Mouse (Mus musculus): ENCODE results near the gene Gpr87.
A peak's percentile ranks its signal among the peaks of the same experiment; 100 is the strongest.

Gpr87 gene

GRCm38 (mm10) chr3:59194938-59195337 lies at the start of gene Gpr87:
TSS of gene Gpr87 (minus strand) at chr3:59195104.
- DNase-seq: no peak

DNA sequence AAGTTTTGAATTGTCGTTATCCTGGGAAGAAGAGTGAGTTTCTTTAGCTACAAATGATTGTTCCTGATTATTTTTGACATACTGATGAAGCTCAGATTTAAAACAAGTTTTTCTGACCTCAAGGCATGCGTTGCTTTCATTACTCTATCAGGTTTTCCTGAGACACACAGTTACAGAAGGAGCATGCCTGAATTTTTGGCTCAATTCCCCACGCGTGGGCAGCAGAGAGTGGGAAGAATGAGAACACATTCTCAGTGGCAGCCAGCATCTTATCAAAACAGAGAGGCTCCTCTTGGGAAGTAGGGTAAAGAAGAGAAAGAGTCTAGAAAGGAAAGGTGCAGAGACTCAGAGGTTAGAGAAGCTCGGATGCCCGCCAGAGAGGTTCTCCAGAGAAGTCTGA lies 48.5 kb upstream of the Gpr87 start:
- no peak for DNase-seq

GRCm38 (mm10) chr3:59234878-59235277 lies 40.0 kb upstream of the Gpr87 start:
- DNase-seq: no peak

DNA sequence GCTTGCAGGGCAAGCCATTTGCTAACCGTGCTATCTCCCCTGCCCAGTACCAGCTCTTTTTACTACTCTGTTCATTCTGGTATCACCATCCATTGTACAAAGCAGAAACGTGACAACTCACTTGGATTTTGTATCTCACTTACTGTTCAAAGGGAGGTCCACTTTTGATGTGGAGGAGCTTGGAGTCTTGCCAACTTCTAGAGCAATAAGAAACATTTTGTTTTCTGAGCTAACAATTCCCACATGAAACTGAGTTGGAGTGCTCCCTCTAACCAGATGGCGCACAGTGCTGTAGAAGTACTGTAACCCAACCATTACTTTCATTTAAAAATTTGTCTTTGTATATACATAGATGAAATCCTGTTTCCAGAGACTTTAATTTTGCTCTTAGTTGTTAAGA lies 36.0 kb upstream of the Gpr87 start:
- no peak for DNase-seq

- DNase-seq: peak; percentile 22 to 27
Observed at GRCm38 (mm10) chr3:59228730-59229551, 34.0 kb upstream of the Gpr87 start.

DNA sequence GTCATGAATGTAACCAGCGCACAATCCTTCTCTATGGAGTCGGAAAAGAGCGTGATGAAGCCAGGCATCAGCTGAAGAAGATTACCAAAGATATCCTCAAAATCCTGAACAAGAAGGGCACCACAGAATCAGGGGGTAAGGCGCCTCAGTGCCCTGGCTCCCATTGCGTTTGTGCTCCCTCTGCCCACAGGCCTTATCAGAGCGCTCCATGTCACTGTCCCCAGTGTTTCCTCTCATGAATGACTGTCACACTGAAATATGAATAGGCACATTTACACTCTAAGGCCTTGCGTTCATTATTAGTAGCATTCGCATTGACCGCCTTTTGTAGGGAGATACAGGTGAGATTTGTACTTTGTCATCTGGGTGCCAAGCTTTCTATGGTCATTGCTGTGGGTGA lies 32.8 kb upstream of the Gpr87 start:
- DNase-seq: no peak

GRCm38 (mm10) chr3:59225411-59225810 lies 30.5 kb upstream of the Gpr87 start:
- DNase-seq: no peak

GRCm38 (mm10) chr3:59222303-59222702 lies 27.4 kb upstream of the Gpr87 start:
- no peak for DNase-seq

- DNase-seq: no peak
Observed at GRCm38 (mm10) chr3:59219326-59219725, 24.4 kb upstream of the Gpr87 start.

- no peak for DNase-seq
Observed at GRCm38 (mm10) chr3:59217211-59217610, 22.3 kb upstream of the Gpr87 start.

DNA sequence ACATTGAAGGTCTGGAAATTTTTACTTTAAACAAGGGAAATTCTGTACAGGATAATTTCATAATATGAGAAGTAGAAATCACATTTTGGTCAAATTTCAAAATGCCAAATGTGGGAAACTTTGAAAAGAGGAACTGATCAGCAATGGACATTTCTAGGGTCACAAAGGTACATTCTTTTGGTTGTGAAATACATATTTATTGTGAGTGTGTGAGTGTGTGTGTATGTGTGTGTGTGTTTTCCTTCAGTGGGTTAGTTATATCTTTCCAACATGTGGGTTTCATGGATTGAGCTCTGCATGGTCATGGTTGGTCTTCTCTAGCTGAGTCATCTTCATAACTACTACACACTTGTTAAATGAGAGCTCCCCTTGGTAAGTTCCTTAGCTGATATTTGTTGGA lies 17.5 kb upstream of the Gpr87 start:
- no peak for DNase-seq

- no peak for DNase-seq
Observed at GRCm38 (mm10) chr3:59211784-59212183, 16.9 kb upstream of the Gpr87 start.

GRCm38 (mm10) chr3:59210727-59211126 lies 15.8 kb upstream of the Gpr87 start, which contains the start of gene P2ry13:
TSS of gene P2ry13 (minus strand) at chr3:59210882.
- DNase-seq: no peak

- DNase-seq: no peak
Observed at GRCm38 (mm10) chr3:59210089-59210488, 15.2 kb upstream of the Gpr87 start.

DNA sequence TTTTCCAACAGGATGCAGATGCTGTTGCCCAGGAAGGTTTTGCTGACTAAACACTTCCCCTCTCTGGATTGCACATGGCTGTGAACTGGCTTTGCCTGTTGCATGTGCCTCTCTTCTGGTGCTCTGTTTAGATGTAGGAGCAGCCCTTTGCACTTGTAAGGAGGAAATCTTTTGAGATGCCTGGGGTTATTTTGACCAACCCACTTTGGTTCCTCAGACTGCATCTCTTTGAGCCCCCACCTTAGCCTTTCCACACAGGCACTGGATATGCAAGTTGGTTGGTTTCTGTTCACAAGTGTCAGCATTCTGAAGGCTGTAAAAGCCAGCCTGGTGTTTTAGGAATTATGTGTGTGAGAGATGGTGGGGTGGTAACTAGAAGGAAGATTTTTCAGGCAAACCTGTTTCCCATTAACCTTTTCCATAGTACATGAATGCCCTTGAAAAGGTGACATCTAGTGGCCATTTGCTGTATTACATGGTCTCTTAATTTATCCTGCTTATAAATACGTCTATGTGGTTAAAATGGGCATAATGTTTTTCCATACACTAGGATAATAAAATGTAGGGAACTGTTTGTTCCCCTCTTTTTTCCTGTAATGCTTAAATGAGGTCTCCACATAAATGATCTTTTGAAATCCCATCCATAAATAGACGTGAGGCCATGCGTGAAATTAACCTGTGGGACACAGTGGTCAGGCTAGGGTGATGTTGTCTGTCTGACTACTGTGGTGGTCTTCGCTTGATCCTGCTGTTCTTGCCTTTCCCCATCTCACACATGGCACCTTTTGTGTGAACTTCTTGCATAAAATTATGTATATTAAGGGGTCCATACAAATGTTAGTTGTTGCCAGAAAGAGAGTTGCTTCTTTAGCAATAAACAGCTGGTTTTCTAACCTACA lies 14.0 kb upstream of the Gpr87 start:
- DNase-seq: peak; percentile 21 to 61

- DNase-seq: no peak
Observed at GRCm38 (mm10) chr3:59205941-59206340, 11.0 kb upstream of the Gpr87 start.

- DNase-seq: no peak
Observed at GRCm38 (mm10) chr3:59204719-59205503, 10.0 kb upstream of the Gpr87 start.

GRCm38 (mm10) chr3:59203802-59204520 lies 9.1 kb upstream of the Gpr87 start:
- no peak for DNase-seq

- no peak for DNase-seq
Observed at GRCm38 (mm10) chr3:59197329-59197948, 2.5 kb upstream of the Gpr87 start.

DNA sequence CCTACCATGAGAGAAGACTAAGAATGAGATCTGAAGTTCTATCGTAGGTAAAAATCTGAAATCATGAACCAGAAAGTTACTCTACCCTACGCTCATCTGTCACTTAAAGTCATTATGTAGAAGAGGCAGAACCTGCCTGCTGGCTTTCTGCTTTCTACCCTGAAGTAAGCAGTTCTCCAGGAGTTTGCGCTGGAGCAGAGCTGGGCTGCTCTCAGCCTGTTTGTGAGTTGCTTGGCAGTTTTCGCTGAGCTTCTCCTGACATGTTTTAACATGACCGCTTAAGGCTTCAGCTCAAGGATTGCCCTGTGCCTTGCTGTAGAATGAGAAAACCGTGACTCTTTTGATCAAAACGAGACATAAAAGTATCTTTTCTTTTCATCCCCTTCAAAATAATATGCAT lies 805 bp downstream of the Gpr87 start:
- DNase-seq: no peak

DNA sequence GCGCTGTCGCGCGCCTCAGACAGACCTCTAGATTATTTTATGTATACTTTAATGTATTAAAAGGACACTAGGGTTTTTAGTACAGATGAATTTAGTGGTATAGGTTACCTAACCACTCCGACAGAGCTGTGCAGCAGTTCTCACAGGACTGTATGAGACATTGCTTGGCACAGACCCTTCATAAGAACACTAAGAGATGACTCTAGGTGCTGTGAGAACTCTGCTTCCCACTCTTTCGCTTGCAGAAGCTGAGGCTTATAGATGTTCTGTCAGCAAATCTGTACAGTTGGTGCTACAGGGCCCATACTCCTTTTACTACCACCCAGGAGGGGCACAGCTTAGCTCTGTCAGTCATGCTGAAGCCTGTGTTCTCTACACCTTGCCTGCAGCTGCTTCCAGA lies 3.2 kb downstream of the Gpr87 start:
- no peak for DNase-seq

DNA sequence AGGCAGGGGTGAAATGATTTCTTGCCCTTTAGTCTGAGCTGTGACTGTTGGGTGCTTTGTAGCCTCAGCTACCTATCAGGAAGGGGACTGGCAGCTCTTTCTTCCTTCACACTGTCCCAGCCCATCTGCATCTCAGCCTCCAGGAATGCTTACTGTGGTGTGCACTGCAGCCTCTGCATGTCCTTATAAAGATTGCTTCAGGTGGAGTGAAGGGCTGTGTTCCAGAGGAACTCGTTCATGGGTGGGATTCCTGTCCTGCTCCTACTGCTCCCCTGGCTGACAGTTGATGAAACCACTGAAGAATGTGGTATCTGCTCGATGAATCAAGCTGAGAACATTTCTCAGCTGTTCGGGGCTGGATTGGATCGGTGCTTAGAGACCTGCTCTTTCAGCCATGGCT lies 7.6 kb downstream of the Gpr87 start:
- DNase-seq: no peak
